Mouse (Mus musculus): Measurements from ENCODE around the gene Zbtb22. TPM values are rescaled to one million over a fixed set of nuclear protein-coding genes. Genes with fewer than 3 reads are reported as not detected.
"Not testable (repeated sequence)": the region's sequence is repeated elsewhere in the genome, so short reads cannot be mapped to it uniquely, and the experiment has no call there.

Gene Zbtb22
- total RNA-seq, 2 experiments from 2014 or later, result 11.5 to 13.3 TPM

DNA sequence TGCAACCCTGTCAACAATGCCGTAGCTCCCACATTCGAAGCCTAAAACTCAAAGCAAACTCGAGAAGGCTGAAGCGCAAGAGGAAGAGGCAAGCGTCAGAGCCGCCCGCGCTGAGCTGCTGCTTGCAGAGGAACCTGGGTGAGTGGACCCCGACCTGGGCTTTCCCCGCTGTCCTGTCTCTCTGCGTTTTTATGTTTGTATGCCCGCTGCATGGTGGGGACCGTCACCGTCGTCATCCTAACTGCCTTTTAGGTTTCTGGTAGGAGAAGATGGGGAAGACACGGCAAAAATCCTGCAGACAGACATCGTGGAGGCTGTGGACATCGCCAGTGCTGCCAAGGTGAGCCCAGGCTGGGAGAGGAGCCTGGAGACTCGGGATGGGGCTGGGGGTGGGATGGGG, 25.7 kb downstream of the Zbtb22 start:
- ATAC-seq (replicated peaks; ENCODE audit: poor library complexity), result no peak

DNA sequence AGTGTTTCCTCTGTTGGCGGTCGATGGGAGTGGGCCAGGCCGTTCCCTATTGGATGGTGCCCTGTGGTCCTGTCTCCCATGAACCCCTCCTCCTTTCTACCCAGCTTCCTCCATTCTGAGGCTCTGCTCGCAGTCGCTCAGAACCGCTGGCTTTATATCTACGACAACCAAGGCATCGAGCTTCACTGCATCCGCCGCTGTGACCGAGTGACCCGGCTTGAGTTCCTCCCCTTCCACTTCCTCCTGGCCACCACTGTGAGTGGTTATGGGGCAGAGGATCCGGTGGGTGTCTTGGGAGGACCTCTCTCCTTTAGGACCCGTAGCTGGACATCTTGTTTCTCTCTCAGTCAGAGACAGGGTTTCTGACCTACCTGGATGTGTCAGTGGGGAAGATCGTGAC, 27.8 kb downstream of the Zbtb22 start:
- ATAC-seq (replicated peaks; ENCODE audit: poor library complexity), result no peak

DNA sequence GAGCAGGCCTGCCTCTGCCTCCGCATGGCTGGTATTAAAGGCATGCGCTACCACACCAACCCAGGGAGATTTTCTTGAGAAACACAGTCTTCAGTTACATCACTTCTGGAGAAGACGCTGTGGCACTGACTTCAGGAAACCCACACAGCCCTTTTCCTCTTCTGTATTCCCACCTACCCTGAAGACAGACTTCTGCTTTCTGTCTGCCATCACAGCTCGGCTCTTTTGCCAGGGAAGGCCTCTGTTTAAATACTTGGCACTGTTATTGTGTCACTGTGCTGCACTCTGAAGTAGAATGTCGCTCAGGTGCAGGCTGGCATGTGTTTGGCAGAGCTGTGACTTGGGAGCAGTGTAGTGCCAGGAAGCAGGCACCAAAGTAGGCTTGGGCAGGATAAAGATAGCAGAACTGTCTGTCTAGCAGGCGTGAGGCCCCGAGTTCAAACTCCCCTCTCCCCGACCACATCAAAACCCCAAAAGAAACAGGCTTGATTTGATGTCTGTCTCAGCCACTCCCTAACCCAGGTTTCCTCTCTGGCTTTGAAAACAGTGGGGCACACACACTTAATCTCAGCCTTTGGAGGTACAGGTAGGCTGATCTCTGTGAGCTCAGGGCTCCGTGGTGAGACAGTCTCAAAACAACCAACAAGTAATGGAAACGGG, 31.9 kb downstream of the Zbtb22 start:
- peak; percentile 32 for ATAC-seq (replicated peaks; ENCODE audit: poor library complexity)

DNA sequence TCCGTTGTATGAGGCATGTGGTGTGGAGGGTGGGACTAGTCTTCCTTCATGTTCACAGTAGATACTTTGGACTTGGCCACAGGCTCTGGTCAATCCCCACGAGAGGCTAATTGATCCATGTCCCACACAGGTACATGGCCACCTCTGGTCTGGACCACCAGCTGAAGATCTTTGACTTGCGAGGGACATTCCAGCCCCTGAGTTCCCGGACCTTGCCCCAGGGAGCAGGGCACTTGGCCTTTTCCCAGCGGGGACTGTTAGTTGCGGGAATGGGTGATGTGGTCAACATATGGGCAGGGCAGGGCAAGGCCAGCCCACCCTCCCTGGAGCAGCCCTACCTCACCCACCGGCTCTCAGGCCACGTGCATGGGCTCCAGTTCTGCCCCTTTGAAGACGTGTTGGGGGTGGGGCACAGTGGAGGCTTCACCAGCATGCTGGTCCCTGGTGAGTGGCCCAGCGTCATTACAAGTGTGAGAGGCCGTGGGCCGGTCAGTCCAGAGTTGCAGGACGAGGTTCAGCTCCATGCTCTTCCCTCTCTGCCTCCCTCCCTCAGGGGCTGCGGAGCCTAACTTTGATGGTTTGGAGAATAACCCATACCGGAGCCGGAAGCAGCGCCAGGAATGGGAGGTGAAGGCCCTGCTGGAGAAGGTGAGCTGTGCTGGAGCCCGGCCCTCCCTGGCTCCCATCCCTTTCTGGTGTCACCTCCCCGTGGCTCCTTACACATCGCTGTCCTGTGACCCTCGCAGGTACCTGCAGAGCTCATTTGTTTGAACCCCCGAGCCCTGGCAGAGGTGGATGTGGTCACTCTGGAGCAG, 32.6 kb downstream of the Zbtb22 start:
- ATAC-seq (replicated peaks; ENCODE audit: poor library complexity), result no peak

DNA sequence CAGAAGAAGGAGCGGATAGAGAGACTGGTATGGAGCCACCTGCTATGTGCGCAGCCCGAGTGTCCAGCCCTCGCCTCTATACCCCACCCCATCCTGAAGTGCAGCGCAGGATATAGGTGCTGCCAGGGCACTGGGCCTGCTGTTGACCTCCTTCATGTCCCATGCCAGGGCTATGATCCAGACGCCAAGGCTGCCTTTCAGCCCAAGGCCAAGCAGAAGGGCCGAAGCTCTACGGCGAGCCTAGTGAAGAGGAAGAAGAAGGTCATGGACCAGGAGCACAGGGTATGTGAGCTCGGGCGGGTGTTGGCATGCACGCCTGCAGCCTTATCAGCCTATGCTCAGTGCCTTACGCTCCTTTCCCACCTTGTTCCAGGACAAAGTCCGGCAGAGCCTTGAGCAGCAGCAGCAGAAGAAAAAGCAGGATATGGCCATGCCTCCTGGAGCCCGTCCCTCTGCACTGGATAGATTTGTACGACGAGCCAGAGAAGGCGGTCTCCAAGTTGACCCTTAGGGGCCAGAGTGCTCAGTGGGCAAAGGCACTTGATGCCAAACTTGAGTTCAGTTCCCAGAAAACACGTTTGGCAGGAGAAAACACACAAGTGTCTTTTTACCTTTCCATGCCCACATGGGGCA, 33.3 kb downstream of the Zbtb22 start:
- no peak for ATAC-seq (replicated peaks; ENCODE audit: poor library complexity)

DNA sequence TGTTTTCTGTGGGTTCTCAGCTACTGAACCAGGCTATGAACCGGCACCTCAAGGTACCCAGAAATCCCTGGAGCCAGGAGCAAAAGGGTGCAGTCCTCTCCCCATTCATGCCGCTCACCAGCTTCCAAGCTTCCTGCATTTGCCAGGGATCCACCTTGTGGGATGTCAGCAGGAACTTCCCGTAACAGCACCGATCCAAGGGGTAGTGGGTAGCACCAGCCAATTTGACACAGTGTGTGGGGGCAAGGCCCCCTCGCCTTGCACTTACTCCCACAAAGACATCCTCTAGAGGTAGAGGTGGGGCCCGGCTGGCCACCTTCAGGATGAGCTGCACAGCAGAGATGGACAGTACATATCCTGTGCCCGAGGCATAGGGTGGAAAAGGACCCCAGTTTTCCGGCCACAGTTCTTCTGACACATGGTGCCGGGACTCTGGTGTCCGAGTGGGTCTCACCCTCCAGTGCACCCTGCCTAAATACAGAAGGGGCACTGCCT, 34.5 kb downstream of the Zbtb22 start:
- no peak for ATAC-seq (replicated peaks; ENCODE audit: poor library complexity)

DNA sequence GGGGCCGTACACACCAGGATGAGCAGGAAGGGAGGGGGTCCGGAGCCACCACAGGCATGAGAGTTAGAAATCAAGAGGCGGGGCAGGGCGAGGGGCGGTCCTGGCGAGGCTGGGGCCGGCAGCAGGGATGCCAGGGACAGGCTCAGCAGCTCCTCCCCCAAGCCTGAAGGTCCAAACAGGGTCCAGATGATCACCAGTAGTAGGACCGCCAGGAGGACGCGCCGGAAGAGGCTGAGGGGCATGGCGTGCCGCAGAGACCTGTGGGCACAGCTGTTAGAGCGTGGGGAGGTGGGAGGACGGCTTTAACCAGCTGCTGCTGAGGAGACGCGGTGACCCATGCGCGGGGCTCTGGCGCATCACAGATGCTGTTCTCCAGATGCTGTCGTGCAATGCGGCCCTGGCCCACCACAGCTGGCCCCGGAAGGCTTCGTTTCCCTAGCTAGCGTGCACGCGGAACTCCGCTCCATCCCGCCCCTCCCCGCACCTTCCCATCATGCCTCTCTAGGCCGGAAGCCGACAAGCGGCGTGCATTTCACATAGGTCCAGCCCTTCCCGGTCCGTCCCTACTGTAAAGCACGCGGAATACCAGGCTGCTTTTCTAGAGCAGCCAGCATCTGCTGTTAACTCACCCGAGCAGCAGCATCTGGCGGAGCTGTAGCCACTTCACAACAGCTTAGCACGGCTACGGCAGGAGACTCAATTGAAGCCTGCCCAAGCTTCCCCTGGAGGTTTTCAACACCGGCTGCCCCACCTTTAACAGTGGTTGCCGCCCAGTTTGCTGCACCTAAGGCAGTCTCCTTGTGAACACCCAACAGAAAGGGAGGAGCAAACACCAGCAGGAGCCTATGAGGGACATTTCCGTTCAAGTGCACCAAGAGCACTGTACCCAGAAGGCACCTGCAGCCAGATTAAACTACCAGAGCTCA, 35.6 kb downstream of the Zbtb22 start, which contains the start of gene B3galt4:
TSS of gene B3galt4 (minus strand) at position 468 of the 926 bp plus-strand sequence.
- peak; percentile 52 for ATAC-seq (replicated peaks; ENCODE audit: poor library complexity)

DNA sequence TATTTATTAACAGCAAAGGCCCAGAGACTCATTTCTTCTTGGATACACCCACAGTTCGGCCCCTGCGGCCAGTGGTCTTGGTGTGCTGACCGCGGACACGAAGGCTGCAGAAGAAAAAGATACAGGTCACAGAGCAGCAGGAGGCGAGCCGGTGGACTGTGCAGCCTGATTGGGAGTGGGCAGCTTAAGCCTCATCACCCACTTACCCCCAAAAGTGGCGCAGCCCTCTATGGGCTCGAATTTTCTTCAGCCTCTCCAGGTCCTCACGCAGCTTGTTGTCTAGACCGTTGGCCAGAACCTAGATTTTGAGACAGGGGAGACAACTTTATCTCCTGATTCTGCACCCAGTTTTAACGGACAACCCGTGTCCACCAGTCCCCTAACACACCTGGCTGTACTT, 36.3 kb downstream of the Zbtb22 start:
- not testable (repeated sequence) for ATAC-seq (replicated peaks; ENCODE audit: poor library complexity)

DNA sequence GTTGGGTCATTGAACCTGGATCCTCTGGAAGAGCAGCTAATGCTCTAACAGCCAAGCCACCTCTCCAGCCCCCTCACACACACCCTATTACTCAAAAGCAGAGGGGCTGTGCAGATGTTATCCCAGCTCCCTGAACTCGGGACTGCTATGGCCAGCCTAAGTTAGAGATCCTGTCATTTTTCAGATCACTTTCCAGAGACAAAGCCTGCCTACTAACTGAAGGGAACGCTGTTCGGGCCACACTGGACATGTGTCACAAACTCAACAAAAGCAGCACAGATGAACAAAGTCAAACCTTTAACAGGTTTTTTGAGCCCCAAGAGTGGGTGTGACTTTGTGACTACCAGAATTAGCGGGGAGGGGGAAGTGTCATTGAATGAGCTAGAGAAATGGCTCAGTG, 37.2 kb downstream of the Zbtb22 start:
- no peak for ATAC-seq (replicated peaks; ENCODE audit: poor library complexity)

DNA sequence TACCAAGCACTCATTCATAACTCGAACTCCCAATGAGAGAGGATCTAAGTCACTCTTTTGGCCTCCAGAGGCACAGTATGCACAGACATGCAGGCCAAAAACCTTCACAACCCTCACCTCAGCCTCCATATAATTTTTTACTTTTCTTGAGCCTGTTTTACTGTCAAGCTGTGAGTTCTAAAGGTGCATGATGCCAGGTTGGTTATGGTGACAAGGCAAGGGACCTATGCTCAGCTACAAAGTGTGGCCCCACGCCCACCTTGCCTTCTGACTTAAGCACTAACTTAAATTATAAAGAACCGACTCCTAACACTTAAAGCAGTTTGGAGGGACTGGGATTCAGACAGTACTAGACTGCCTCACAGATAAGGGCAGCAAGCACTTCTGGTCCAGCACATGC, 37.6 kb downstream of the Zbtb22 start:
- ATAC-seq (replicated peaks; ENCODE audit: poor library complexity), result no peak

DNA sequence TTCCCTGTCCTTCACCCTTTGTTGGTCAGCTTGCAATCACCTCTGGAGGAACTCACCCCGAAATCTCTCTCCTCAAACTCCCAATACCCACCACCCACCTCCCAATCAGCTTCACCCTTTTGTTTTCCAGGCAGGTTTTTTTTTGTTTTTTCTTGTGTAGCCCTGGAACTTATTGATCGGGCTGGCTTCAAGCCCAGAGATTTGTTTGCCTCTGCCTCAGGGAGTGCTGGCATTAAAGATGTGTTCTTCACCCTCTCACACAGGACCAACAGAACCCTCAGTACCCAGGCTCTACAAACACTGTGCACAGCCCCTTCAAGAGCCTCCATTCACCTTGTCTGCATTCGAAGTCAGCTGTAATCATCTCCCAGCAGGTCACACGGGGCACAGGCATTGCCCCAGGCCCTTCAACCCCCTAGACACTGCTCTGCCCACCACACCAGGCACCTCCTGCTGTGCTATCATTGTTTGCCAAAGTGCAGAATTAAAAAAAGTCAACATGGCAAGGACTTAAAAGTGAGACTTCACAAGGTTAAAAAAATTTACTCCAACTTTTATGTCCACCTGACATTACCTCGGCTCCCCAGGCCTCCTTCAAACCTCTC, 38.4 kb downstream of the Zbtb22 start:
- no peak for ATAC-seq (replicated peaks; ENCODE audit: poor library complexity)

DNA sequence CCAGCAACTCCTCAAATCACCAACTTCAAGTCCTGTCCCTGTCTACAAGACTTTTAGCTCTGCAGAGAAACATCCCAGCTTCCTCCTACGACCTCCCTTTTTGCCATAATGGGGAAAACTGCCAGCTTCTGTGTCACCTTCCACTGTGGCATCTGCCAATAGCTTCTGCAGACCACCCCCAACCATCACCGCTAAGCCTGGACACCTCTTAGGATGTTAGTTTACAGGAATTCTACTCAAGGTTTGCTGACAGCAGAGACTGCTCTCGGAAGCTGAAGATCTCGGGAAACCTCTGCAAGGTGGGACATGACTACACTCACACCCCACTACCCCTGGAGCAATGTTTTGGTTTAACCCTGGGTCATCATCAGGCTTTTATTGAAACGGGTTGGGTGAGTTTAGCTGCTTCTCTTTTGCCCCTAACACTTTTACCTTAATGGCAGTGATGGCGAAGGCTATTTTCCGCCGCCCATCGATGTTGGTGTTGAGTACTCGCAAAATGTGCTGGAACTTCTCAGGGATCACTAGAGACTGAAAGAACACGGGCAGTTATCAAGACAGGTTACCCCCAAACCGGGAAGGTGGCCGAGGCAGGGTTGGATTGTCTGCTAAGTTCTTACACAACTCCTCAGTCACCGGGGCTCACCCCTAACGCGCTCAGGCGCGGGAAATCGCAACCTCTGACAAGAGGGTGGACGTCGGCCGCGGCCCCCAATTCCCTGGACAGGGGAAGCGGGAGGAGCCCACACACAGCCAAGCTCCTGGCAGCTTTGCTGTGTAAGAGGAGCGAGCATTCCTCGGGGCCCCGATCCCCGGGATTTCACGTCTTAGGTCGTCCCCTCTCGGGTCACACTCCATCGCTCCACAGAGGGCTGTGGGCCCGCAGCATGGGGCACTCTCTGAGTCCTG, 39.2 kb downstream of the Zbtb22 start:
- ATAC-seq (replicated peaks; ENCODE audit: poor library complexity), result peak; percentile 0; the same call in 1 of the 2 replicates

DNA sequence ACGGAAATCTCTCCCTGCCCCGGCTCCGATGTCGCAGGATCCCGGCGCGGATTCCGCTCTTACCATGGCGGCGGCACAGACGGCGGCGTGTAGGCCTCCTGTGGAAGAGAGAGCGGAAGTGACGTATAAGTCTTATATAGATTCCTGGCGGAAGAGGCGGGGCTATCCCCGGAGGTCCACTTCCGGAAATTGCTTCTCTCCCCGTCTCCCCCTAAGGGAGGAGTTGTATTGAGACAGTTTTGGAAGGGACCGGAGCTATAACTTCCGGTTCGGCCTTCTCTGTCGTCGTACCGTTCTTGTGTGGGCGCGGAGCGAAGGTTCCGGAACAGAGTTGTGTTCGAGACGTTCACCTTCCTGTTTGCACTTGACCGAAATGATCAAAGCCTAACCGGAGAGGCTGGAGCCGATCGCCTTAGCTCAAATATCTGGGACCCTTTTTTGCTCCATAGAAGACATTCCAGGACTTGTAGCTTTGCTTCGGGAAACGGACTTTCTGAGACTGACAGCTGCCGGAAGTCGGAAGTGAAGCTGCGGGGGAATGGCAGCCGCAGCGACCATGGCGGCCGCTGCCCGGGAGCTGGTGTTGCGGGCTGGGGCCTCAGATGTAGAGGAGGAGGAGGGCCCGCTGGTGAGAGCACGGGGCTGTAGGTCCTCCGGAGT, 40.0 kb downstream of the Zbtb22 start, which contains the start of the genes Vps52 and Rps18:
TSS of gene Vps52 (plus strand) at position 258 of the 660 bp plus-strand sequence.
TSS of gene Rps18 (minus strand) at position 447 of the 660 bp plus-strand sequence.
- peak; percentile 68 for ATAC-seq (replicated peaks; ENCODE audit: poor library complexity)

DNA sequence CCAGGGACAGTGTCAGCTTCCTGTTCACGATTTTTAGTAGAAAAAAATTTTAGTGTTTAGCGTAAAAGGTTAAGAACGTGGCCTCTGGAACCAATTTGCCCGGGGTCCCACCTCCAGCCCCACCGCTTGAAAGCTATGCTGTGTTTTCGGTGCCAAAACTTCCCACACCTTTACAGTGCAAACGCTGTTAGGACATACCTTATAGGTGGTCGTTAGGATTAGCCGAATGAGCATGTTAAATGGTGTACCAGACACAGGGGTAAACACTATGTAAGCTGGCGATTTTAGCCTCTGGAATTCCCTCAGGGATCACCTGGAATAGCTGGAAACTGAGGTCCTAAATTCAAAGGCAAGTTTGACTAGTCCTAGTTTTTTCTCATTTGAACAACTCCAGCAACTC, 40.6 kb downstream of the Zbtb22 start:
- no peak for ATAC-seq (replicated peaks; ENCODE audit: poor library complexity)

DNA sequence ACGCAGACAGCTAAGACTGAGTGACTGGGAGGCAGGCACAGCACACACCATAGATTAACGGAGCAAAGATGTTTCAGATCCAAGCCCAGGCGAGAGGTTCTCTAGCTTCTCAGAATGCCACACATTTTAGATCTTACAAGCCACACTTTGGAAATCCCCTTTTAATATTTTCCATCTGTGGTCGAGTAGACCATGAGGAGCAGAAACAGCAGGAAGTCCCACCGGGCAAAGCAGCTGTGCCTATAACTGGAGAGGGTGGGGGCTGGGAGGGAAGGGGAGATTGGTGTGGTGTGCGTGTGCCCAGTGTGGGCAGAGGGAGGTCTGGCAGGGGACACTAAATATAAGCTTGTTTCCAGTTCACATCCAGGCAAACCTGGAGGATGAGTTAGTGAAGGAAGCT, 41.8 kb downstream of the Zbtb22 start:
- no peak for ATAC-seq (replicated peaks; ENCODE audit: poor library complexity)

DNA sequence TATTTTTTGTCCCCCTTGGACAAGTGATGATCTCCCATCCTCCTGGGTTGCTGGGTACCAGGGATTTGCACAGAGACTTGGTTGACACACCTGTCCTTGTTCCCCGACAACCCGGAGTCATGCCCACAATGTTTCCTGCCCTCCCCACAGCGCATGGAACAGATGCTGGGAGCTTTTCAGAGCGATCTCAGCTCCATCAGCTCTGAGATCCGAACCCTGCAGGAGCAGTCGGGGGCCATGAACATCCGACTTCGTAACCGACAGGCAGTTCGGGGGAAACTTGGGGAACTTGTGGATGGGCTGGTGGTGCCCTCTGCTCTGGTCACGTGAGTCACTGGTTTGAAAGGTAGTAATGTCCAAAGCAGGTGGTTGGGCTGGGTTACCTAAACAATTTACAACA, 42.7 kb downstream of the Zbtb22 start:
- ATAC-seq (replicated peaks; ENCODE audit: poor library complexity), result no peak

DNA sequence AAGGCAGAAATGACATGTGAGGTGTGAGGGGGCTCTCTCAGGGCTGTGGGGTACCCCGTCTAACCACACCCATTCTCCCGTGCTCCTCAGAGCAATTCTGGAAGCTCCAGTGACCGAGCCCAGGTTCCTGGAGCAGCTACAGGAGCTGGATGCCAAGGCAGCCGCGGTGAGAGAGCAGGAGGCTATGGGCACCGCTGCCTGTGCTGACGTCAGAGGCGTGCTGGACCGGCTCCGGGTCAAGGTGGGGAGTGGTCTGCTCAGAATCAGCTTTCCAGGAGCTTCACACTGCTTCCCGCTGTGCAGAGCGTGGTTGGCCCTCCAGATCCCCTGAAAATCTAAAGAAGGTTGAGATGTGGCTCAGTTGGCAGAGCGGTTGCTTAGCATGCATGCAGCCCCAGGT, 43.4 kb downstream of the Zbtb22 start:
- no peak for ATAC-seq (replicated peaks; ENCODE audit: poor library complexity)

DNA sequence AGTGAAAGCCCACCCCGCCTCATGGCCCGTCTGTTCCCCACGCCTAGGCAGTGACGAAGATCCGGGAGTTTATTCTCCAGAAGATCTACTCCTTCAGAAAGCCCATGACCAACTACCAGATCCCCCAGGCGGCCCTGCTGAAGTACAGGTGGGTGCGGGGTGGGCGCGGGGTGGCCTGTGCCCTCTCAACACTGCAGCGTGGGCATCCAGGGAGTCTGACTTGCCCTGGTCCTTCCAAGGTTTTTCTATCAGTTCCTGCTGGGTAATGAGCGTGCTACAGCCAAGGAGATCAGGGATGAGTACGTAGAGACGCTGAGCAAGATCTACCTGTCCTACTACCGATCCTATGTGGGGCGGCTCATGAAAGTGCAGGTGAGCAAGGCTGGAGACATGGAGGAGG, 44.2 kb downstream of the Zbtb22 start:
- no peak for ATAC-seq (replicated peaks; ENCODE audit: poor library complexity)
